Mouse (Mus musculus) neural tube, embryonic 15.5 days (tissue): ENCODE measurements around the gene Rhox3h. TPM values are rescaled to one million over a fixed set of nuclear protein-coding genes. Genes with fewer than 3 reads are reported as not detected.
"Not testable (repeated sequence)": the region's sequence is repeated elsewhere in the genome, so short reads cannot be mapped to it uniquely, and the experiment has no call there.

Experiments used
- ATAC-seq: fragments of 200-750 bp; cut with Nextera tagmentation; 2 replicates; pipeline ENCODE4 v1.8.0; 2017; ENCODE audit warnings: mild to moderate bottlenecking, moderate TSS enrichment, moderate library complexity; ENCODE audit not compliant: low FRiP score
- H3K27ac ChIP-seq: fragments of 300-500 bp; sonication (generic); replicated peaks from 2 replicates; pipeline ENCODE4 v1.5.1; 2015; ENCODE audit warnings: mild to moderate bottlenecking, inconsistent platforms
- H3K27me3 ChIP-seq: fragments of 300-500 bp; sonication (generic); replicated peaks from 2 replicates; pipeline ENCODE4 v1.6.1; 2015; ENCODE audit warnings: inconsistent platforms
- H3K36me3 ChIP-seq: fragments of 300-500 bp; sonication (generic); 2 replicates; pipeline ENCODE4 v1.6.1; 2015; ENCODE audit warnings: inconsistent platforms
- H3K4me1 ChIP-seq: fragments of 300-500 bp; sonication (generic); 2 replicates; pipeline ENCODE4 v1.6.1; 2015; ENCODE audit warnings: inconsistent platforms
- H3K4me2 ChIP-seq: fragments of 300-500 bp; sonication (generic); 2 replicates; pipeline ENCODE4 v1.6.1; 2015; ENCODE audit warnings: inconsistent platforms, mild to moderate bottlenecking, moderate library complexity
- H3K4me3 ChIP-seq: fragments of 300-500 bp; sonication (generic); replicated peaks from 2 replicates; pipeline ENCODE4 v1.5.1; 2015; ENCODE audit warnings: mild to moderate bottlenecking, inconsistent platforms
- H3K9ac ChIP-seq: fragments of 300-500 bp; sonication (generic); replicated peaks from 2 replicates; pipeline ENCODE4 v1.6.1; 2015; ENCODE audit warnings: mild to moderate bottlenecking, inconsistent platforms
- H3K9me3 ChIP-seq: fragments of 300-500 bp; sonication (generic); replicated peaks from 2 replicates; pipeline ENCODE4 v1.6.1; 2016; ENCODE audit warnings: inconsistent platforms
- WGBS: fragments of 180-500 bp; shearing (Covaris S2); methylation state at CpG from one replicate; pipeline ENCODE4 v1.1.7; 2015; ENCODE audit warnings: mixed read lengths; 5-methylcytosine and 5-hydroxymethylcytosine counted together
- polyA plus RNA-seq: library from polyadenylated mRNA; unstranded; fragments of >200 nt; fragmentation: Nextera tagmentation; extraction: Ambion mirVana; gene quantifications from 2 replicates; pipeline ENCODE4 v1.2.1, GENCODE M21; 2015

Rhox3h gene
- polyA plus RNA-seq: not detected in 2 replicates

GRCm38 (mm10) chrX:37668664-37669063, at the start of gene Rhox3h:
Rhox3h (minus strand) TSS chrX:37668764.
- not testable (repeated sequence) for H3K4me2 ChIP-seq, H3K4me1 ChIP-seq, H3K36me3 ChIP-seq, H3K9ac ChIP-seq, H3K27me3 ChIP-seq, H3K4me3 ChIP-seq, H3K9me3 ChIP-seq, ATAC-seq, H3K27ac ChIP-seq
- WGBS: 100% methylated on average over 1 of the region's 3 CpGs

DNA sequence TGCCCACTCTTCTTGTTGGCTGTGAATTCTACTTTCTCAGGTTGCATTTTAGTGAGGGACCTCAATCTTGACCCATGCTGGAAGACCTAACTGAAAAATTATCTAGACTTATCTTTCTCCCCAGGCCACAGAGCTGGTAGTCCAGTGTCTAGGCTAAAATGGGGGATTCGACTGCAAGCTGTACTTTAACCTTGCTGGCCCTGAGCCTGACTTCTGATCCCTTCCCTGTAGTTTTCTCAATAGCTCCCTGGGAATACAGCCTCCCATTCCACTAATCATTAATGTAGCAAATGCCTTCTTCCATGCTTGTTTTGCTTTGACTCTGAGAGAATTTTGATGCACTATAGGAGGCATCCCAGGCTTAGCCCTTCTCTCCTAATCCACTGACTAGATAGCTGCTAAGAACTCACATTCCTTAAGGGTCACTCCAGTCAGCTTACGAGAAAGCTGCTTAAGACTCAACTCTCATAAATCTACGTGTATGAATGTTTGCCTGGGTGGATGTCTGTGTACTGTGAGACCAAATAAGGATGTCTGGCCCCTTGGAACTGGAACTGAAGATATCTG, 33.3 kb upstream of the Rhox3h start:
- ATAC-seq: no peak
- H3K27me3 ChIP-seq: no peaks in the 10 kb centered on the region
- whole genome bisulfite sequencing: 77% methylated on average over 3 of the region's 3 CpGs
- no peak overlapping the region for H3K4me2 ChIP-seq
- H3K36me3 ChIP-seq: no peaks in the 10 kb centered on the region
- no peaks in the 10 kb centered on the region for H3K4me1 ChIP-seq
- H3K9me3 ChIP-seq: no peaks in the 10 kb centered on the region
- H3K27ac ChIP-seq: no peak overlapping the region
- no peak overlapping the region for H3K9ac ChIP-seq
- no peak overlapping the region for H3K4me3 ChIP-seq

DNA sequence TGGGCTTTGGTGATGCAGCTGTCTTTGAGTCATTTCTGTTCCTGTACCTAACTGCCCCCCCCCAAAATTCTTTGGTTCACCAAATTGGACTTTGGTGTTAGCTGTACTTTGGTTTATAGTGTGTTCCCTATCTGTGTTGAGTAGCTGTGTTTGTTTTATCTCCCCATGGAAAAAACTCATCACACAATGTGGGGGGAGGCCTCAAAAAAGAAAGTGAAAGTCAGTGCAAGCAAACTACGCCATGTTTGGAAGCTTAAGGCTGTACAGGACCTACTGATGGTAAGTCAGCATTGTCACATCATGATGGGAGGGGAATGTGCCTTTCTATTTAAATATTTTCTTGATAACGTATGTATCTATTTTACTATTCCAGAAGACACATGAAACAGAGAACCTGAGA, 23.7 kb upstream of the Rhox3h start:
- Histone ChIP-seq H3K4me1 (no peaks in the 10 kb centered on the region), H3K4me2 (no peak overlapping the region), H3K36me3 (no peaks in the 10 kb centered on the region), H3K9ac (no peak overlapping the region), H3K27me3 (no peaks in the 10 kb centered on the region), H3K9me3 (no peaks in the 10 kb centered on the region), H3K4me3 (no peak overlapping the region), H3K27ac (no peak overlapping the region)
- ATAC-seq: no peak
- 77% methylated on average over 2 of the region's 2 CpGs for WGBS

GRCm38 (mm10) chrX:37683031-37683715, 14.6 kb upstream of the Rhox3h start:
- no peak overlapping the region for H3K4me2 ChIP-seq
- no peaks in the 10 kb centered on the region for H3K4me1 ChIP-seq
- no peaks in the 10 kb centered on the region for H3K9me3 ChIP-seq
- H3K9ac ChIP-seq: no peak overlapping the region
- ATAC-seq: no peak
- 87% methylated on average over 22 of the region's 24 CpGs for WGBS
- H3K27ac ChIP-seq: no peak overlapping the region
- H3K36me3 ChIP-seq: no peaks in the 10 kb centered on the region
- no peak overlapping the region for H3K4me3 ChIP-seq
- no peaks in the 10 kb centered on the region for H3K27me3 ChIP-seq

DNA sequence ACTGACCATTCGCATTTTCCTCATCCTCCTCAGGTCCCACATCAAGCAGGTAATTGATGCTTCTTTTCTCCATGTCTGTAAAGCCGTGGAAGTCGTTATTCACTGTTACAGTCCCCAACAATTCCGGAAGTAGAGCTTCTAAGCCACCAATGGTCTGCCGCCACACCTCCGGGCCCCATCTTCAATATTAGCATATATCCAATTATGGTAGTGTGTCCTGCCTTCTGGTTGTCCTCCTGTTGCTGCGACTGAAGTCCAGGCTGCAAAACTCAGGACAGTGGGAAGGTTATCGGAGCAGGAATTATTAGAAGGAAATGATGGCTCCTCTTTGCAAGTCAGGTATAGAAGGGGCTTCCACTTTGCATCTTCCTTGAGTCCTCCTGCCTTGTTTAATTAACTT, 4.6 kb upstream of the Rhox3h start, which contains the start of gene Rhox2h:
Gene Rhox2h, minus strand, starts transcription at position 101 of the 400 bp plus-strand sequence.
- not testable (repeated sequence) for H3K4me2 ChIP-seq, H3K27me3 ChIP-seq, H3K36me3 ChIP-seq, H3K4me1 ChIP-seq, H3K9me3 ChIP-seq, H3K9ac ChIP-seq, H3K27ac ChIP-seq, ATAC-seq, H3K4me3 ChIP-seq
- WGBS: 87% methylated on average over 8 of the region's 8 CpGs

DNA sequence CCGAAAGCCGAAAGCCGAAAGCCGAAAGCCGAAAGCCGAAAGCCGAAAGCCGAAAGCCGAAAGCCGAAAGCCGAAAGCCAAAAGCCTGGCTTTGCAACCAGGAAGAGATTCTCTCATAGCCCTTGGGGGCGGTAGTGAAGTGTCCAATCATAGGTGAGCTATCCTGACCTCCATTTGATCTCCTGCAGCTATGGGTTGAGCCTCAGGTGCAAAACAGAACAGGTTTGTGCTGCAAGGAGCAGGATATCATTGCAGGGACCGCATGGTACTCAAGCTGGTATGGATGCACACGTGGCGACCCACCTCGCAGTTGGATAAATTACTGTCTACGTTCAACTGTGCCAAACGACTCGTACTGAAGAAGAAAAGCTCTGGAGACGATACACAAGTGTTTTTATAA, 17.3 kb downstream of the Rhox3h start, which contains the start of gene Rhox4g:
Gene Rhox4g, minus strand, starts transcription at position 101 of the 400 bp plus-strand sequence.
- not testable (repeated sequence) for ATAC-seq, H3K4me1 ChIP-seq, H3K4me2 ChIP-seq, H3K9me3 ChIP-seq, H3K27ac ChIP-seq, H3K27me3 ChIP-seq, H3K4me3 ChIP-seq, H3K36me3 ChIP-seq, H3K9ac ChIP-seq
- WGBS: 84% methylated on average over 16 of the region's 20 CpGs

- not testable (repeated sequence) for H3K9me3 ChIP-seq, H3K9ac ChIP-seq, ATAC-seq, H3K4me2 ChIP-seq, H3K36me3 ChIP-seq, H3K27ac ChIP-seq, H3K4me3 ChIP-seq, H3K27me3 ChIP-seq, H3K4me1 ChIP-seq
- 94% methylated on average over 6 of the region's 6 CpGs for WGBS
These were observed 25.2 kb downstream of the Rhox3h start, which contains the start of gene Rhox2g for GRCm38 (mm10) chrX:37643370-37643769. Rhox2g (minus strand) TSS chrX:37643470.

DNA sequence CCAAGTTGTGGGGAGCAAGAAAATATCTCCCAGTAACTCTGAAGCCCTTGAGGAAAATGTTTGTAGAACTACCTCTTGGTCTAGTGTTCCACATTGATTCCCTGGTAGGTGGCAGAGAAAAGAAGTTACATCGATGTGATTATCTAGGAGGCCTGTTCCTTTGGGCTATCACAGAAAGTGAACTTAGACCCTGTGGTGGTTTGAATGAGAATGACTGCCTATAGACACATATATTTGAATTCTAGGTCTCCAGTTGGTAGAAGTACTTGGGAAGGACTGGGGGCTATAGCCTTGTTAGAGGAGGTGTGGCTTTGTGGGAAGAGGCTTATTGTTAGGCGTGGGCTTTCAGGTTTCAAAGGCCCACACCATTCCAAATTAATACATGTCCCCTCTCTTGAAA, 40.1 kb downstream of the Rhox3h start, which contains the start of gene Rhox3g:
Gene Rhox3g, minus strand, starts transcription at position 101 of the 400 bp plus-strand sequence.
- H3K4me1 ChIP-seq, H3K9me3 ChIP-seq, ATAC-seq, H3K27ac ChIP-seq, H3K27me3 ChIP-seq, H3K4me3 ChIP-seq, H3K9ac ChIP-seq, H3K36me3 ChIP-seq, H3K4me2 ChIP-seq: not testable (repeated sequence)
- 87% methylated on average over 2 of the region's 2 CpGs for WGBS

Other genes starting within 250 kb of the Rhox3h start
- 3.9 TPM in 1 of 2 replicates, not detected in the other for gene Rhox4b, start 236.3 kb downstream of the Rhox3h start, polyA plus RNA-seq
- not detected in 2 replicates for gene Rhox2c, start 215.1 kb downstream of the Rhox3h start, polyA plus RNA-seq
- not detected in 2 replicates for gene Rhox3c, start 210.2 kb downstream of the Rhox3h start, polyA plus RNA-seq
- gene Rhox4c, start 188.4 kb downstream of the Rhox3h start, polyA plus RNA-seq: not detected in 2 replicates
- gene Rhox2d, start 175.3 kb downstream of the Rhox3h start, polyA plus RNA-seq: not detected in 2 replicates
- gene Rhox4d, start 154.4 kb downstream of the Rhox3h start, polyA plus RNA-seq: not detected in 2 replicates
- not detected in 2 replicates for gene Rhox2e, start 138.3 kb downstream of the Rhox3h start, polyA plus RNA-seq
- gene Rhox3e, start 126.7 kb downstream of the Rhox3h start, polyA plus RNA-seq: not detected in 2 replicates
- gene Rhox4e, start 111.4 kb downstream of the Rhox3h start, polyA plus RNA-seq: not detected in 2 replicates
- gene Rhox2f, start 97.4 kb downstream of the Rhox3h start, polyA plus RNA-seq: 0.36 TPM in 1 of 2 replicates, not detected in the other
- not detected in 2 replicates for gene Rhox3f, start 87.8 kb downstream of the Rhox3h start, polyA plus RNA-seq
- not detected in 2 replicates for gene Rhox4f, start 61.1 kb downstream of the Rhox3h start, polyA plus RNA-seq
- not detected in 2 replicates for gene Rhox3g, start 40.2 kb downstream of the Rhox3h start, polyA plus RNA-seq
- not detected in 2 replicates for gene Rhox2g, start 25.3 kb downstream of the Rhox3h start, polyA plus RNA-seq
- not detected in 2 replicates for gene Rhox4g, start 17.4 kb downstream of the Rhox3h start, polyA plus RNA-seq
- not detected in 2 replicates for gene Rhox2h, start 4.5 kb upstream of the Rhox3h start, polyA plus RNA-seq
- gene Rhox5, start 136.1 kb upstream of the Rhox3h start, polyA plus RNA-seq: 0.35 and 0.82 TPM in 2 replicates
- gene Rhox6, start 158.1 kb upstream of the Rhox3h start, polyA plus RNA-seq: not detected in 2 replicates
- not detected in 2 replicates for gene Rhox7a, start 162.9 kb upstream of the Rhox3h start, polyA plus RNA-seq
- 0.15 TPM in 1 of 2 replicates, not detected in the other for gene Rhox8, start 210.2 kb upstream of the Rhox3h start, polyA plus RNA-seq
- gene Rhox7b, start 228.5 kb upstream of the Rhox3h start, polyA plus RNA-seq: not detected in 2 replicates
- not detected in 2 replicates for gene Rhox9, start 233.0 kb upstream of the Rhox3h start, polyA plus RNA-seq